Mouse (Mus musculus): ENCODE results near the gene Sec31a.
A peak's percentile ranks its signal among the peaks of the same experiment; 100 is the strongest.

Sec31a gene

DNA sequence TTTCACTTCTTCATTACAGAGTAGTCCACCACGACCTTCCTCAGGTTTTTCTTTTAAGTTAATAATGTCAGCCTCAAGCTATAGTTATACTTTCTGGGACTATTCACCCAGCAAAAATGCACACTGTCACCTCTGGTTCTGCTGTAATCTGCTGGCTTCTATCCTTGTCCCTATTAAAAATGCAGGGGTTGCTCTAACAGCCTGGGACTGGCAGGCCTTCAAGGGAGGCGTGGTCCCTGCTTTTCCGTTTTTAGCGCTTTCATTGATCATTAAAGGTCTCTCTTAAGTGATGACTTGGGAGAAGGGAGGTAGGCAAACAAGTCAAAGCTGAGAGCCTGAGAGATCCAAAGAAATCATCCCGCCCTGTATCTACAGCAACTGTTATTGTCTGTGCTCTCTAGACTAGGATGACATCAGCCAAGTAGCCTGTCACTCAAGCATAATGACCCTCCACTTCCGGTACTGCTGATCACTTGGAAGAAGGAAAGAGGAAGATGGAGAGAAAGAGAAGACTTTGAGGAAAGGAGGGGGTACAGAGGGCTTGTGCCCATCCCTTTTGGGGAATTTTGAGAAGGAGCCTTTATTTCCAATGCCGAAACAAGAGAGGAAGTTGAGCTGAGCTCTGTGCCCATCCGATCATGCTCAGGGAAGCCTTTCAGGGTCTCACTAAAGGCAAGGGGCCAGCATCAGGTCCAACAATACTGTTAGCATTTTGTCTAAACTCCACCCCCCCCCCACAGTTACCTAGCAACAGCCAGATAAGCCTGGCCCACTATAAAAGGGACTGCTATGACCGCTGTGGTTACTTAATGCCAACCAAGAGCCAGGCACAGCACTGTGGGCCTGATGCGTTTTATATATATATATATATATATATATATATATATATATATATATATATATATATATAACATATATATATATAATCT, 66.5 kb downstream of the Sec31a start:
- DNase-seq, result no peak

DNA sequence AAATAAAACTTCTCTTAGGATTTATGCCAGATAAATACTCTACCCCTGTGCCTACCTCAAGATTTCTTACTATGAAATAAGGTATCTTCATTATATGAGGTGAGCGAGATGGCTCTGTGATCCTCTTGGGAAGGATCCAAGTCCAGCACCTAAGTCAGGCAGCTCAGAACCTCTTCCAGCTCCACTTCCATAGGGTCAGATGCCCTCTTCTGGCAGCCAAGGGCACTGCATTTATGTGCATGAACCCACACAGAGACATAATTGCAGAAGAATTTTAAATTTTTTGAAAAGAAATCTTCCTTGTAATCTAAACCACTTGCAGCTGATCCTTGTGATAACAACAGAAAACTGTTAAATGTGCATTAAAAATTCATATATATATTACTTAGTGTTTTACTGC, 70.9 kb downstream of the Sec31a start:
- DNase-seq, result no peak

DNA sequence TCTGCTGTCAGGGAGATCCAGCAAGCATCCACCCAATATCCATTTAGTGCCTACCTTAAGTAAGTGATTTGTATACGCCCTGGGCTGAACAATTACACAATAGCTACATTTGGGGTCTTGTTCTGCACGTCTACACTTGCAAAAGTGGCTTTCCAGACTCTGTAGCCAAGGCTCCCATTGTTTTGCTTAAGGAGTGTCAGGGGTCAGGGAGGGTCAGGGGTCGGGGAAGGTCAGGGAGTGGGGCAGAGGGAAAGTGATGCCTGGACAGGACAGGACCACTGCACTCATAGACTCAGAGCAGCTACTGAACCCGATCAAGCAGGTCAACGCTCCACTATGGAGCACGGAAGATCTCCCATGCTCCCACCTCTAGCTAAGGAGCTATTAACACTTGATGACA, 72.9 kb downstream of the Sec31a start:
- DNase-seq, result no peak

DNA sequence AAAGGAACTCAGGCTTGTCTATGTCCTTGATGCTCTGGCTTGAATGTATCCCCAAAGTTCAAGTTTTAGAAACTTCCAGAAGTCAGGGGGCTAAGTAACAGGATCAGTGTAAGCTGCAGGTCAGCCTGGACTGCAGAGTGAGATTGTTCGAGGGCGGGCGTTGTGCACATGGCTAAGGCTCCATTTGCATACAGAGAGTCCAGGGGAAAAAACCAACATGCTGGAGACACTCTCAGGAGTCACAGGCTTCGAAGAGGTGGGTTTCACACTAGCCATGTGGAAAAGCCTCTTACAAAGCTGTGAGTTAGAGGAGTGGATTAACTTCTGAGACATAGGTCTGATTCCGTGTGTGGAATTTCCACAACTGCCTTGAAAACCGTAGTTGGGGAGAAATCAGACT, 73.6 kb downstream of the Sec31a start:
- DNase-seq, result no peak

DNA sequence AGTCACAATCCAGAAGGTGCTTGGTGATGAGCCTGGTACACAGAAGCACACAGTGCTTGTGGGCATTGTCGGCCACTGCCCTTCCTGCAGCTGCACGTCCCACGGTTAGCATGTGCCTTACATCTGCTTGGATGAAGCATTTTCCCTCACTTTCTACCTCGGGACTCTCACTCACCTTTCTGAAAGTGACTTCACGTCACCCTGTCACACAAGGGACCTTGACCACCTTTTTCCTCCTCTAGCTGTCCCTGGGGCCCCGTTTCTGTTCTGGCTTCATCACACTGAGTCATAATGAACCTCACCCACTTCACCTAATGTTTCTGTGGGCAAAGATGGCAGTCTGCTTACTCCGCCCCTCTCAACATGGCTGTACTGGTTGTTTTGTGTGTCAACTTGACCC, 75.0 kb downstream of the Sec31a start:
- DNase-seq, result no peak

DNA sequence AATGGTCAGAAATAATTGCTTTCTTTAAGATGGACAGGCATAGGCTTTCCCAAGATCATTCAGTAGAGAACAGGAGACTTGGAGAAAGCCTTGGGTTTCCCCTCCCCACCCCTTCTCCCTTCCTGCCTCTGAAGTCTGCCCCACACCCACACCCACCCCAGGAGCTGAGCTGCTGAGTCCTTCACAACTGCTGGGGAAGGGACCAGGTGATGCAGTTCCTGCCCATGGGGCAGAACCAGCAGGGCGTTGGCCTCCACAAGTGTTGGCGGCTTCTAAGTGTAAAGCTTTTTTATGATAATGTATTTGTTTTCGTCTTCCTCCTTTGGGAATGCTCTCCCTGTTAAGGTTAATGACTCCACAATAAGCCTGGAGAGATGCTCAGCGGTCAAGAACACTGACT, 78.2 kb downstream of the Sec31a start:
- DNase-seq, result no peak

DNA sequence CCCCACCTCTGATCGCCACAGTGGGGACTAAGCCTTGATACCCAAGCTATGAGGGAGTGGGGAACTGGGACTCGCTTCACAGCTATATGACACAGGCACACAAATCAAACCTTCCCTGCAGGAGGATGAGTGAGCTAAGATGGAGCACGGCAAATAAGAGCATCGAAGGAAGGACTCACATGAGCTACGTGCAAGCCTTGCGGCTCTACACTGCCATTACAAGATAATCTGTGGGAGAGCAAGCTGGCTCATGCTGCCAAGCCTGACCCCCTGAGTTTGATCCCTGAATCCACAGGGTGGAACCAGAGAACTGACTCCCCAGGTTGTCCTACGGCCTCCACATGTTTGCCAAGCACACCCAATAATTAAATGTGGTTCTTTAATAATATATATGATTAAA, 79.2 kb downstream of the Sec31a start:
- no peak for DNase-seq

DNA sequence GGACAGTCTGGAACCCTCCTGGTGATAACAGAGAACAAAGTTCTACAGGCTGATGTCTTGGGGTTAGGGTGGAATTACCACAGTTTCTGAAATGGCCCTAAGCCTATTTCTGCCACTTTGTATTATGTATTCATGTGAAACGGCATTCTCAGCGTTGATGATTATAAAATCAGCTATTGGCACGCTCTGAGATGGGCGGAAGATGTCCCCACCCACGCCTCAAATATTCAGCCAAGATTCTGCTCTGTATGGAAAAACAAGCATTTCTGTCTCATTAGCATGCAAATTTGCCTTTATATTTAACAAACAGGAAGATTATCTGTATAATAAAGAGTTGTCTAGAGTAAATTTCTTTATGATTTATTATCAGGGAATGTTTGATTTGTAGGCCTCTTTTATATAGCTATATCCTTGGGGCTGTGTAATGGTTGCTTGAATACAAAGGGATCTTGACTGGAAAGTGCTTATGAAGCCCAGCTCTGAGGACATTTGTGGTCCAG, 80.4 kb downstream of the Sec31a start:
- no peak for DNase-seq

DNA sequence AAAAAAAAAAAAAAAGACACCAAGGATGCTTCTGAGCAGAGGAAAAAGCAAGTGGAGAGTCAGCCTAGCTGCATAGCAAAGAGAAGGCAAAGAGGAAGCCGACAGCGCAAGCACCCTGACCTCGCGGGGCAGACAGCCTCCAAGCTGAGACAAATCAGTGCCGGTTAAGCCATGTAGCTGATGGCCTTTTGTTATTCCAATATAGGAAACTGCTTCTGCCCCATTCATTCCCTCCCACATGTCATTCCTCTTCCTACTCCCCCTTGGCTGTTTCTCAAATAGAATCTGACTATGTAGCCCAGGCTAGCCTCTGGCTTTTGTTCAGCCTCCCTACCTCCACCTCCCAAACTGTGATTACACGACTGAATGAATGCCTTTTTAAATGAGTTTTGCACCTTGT, 81.3 kb downstream of the Sec31a start:
- no peak for DNase-seq

DNA sequence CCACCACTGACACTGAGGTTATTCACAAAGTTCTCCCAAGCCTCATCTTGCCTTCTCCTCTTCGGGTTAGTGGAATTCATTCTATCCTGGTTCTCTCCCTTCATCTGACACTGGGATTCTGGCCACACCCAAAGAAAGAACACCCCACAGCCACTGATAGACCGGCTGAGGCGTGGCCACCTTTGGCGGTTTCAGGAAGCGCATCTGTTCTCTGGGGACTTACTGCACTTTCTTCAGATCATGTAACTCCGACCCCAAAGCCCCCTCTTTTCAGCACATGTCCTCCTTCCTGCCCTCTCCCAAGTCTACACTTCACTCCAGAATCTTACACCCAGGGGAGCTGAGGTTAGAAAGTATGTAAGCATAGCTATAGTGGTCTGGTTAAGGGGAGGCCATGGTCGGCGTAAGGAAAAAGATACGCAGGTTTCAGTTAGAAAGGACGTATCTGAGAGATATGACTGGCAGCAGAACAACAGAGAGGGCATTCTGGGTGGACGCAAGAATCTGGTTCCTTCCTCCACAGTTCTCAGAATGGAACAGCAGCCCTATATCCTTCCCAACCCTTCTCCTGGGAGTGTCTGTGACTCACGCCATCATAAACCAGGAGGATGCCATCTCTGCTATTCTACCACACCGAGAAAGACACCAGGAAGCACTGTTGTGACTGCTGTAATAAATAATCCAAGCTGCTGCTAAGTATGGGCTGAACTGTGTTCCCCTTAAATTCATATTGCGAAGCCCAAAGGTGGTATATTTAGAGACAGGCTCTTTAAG, 82.2 kb downstream of the Sec31a start:
- DNase-seq, result no peak

DNA sequence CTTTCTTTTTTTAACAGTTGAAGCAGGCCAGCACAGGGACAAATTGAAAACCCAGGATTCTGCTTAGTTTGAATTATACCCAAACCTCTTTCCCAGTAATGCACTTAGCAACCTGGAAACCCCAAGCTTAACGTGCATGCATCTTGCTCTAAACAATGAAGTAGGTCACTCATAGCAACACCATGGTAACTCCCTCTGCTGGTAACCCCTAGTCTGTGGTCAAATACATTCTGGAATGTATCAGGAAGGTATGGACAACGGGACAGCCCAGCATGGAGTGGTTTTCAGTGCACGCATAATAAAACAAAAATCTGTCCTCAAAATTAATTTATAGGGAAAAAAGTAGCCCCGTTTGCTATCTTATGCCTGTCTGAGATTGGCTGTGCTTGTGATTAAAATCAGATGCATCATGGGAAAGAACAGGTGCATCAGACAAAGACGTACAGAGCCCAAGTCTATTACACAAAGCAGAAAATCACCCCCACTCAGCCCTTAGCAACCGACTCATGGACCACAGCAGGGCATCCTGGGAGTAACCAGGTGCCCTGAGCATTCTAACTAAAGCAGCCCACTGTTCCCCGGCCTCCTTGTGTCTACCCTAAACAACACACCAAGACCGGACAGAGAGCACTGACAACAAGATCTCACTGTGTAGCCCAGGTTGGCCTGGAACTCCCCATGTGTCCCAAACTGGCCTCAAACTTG, 83.6 kb downstream of the Sec31a start:
- DNase-seq, result no peak

DNA sequence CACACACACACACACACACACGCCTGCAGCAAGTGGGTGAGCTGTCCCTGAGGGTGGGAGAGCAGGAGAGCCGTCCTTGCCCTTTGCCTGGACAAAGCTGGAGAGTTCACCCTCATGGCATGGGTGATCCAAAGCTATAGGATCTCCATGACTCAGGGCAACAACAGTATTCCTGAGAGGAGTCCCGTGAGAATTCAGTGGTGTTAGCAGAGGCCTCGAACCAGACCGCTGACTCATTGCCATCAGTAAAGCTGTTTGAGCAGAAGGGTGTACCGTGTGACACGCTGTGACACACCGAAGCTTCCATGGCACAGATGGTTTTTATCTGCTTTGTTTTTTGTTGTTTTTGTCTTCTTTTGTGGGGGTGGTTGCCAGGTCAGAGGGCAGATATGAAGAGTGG, 84.4 kb downstream of the Sec31a start:
- no peak for DNase-seq

DNA sequence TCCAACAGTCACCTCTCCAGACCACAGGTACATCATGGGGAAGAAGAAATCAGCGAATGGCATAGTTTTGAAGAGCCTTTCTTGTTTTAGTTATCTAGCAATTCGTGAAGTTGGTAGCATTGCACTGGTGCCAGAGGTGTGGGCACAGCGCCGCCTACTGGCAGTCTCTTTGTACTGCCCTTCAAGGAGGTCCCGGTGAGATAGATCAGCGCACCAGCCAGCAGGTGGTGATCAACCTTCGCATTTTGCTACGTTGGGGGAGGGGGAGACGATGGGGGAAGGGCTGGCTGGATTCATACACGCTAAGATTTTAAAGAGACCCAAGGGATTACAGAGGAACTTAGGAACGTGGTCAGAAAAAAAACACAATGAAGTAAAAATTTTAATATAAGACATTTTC, 94.0 kb downstream of the Sec31a start:
- DNase-seq, result peak; percentile 70 to 79

DNA sequence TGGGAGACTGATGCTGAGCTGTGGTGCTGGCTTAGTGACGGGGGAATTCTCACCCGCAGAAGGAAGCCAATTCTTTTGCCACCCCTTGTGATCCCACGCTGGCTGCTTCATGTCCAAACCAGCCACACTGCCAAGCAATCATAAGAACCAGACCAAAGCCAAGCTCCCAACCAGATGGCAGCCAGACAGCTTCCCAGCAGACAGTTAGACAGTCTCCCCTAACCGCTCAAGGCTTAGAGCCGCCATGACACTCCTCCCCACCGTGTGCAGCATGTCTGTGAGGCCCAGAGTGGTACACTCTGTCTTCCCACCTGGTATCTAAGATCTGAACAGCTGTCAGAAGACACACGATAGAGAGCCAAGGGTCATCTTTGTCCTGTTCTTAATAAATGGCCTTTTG, 98.2 kb downstream of the Sec31a start:
- no peak for DNase-seq

DNA sequence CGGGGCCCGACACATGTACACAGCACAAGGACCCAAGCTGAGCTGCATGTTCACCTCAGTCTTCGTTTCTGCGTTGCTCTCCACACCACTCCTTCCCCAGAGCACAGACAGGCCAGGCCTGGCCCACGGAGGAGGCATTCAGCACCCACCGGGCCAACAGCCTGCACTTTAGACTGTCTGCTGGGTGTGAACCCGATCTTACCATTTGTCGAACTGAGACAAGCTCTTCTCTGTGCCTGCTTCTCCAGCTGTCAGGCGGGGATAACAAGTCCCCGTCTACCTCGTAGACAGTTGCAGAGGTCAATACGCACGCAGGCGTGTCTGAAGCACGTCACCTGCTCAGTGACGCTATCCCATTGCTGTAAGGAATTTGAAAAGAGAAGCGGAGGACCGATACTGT, 99.0 kb downstream of the Sec31a start:
- no peak for DNase-seq

DNA sequence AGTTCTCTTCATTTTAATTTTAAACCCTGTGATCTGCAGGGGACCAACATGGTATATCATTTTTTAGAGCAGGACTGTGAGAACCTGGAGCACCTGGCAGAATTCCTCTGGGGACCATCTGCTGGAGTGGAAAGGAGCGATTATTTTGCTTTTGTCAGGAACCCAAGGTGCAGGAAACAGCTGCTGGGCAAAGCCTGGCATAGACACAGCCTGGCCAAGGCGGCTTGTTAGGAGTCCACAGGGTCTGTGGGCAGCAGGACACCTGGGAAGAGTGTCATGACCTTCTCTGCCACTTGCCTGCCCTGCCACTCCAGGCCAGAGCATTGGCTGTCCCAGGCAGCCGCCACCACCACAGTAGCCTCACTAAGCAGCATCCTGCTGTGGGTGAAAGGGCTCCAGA, 100.4 kb downstream of the Sec31a start:
- no peak for DNase-seq

DNA sequence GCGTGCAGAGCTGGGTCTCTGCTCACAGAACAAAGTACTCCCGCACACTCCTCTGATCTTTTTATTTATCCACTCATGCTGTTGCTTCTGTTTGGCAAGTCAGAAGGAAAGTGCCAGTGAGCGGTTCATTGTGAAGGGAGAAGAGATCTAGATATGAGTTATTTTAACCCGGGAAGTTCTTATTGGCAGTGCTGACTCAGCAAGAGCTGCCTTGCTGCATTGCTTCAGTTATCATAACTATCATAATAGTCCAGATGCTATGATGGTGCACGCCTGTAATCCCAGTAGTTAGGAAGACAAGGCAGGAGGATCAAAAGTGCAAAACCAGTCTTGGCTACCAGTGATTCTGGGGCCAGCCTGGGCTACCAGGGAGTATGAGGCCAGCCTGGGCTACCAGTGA, 103.6 kb downstream of the Sec31a start:
- no peak for DNase-seq
